Mouse (Mus musculus): ENCODE results near the gene Agpat1.

- no peak for TF ChIP-seq CTCF (IDR thresholded peaks at IDR 0.05)
- TF ChIP-seq EP300 (IDR thresholded peaks at IDR 0.05) = no peak
Observed at GRCm38 (mm10) chr17:34613054-34613645, 9.1 kb downstream of the Agpat1 start.
